In genomic region chrX:38165315-38165714, GRCm38 (mm10) we compare ENCODE assay signal across 47 mouse cellular contexts. TPM values are rescaled to one million over a fixed set of nuclear protein-coding genes. Genes with fewer than 3 reads are reported as not detected.
"Had no signal": no experiment of that assay in that cellular context is flagged by ENCODE, and none has a peak within 500 bp of the region (broad histone marks: within the 10 kb centered on the region; RNA-seq: fewer than 3 reads in every experiment).

No protein-coding gene starts in this region.

- H3K4me2 ChIP-seq: limb, embryonic 12.5 days; limb, embryonic 13.5 days; limb, embryonic 15.5 days; liver, embryonic 11.5 days; liver, embryonic 12.5 days; liver, embryonic 13.5 days; liver, embryonic 15.5 days; lung, embryonic 14.5 days; lung, embryonic 15.5 days; midbrain, embryonic 11.5 days; midbrain, embryonic 12.5 days; midbrain, embryonic 15.5 days; neural tube, embryonic 12.5 days had no signal

- H3K27me3 ChIP-seq: limb, embryonic 12.5 days; limb, embryonic 13.5 days; limb, embryonic 15.5 days; liver, embryonic 12.5 days; liver, embryonic 13.5 days; liver, embryonic 15.5 days; lung, embryonic 15.5 days; midbrain, embryonic 12.5 days; midbrain, embryonic 15.5 days; neural tube, embryonic 12.5 days had no signal

- H3K4me3 ChIP-seq: limb, embryonic 10.5 days; limb, embryonic 12.5 days; limb, embryonic 13.5 days; limb, embryonic 15.5 days; liver, embryonic 12.5 days; liver, embryonic 13.5 days; liver, embryonic 15.5 days; lung, embryonic 15.5 days; megakaryocyte, embryonic 14.5 days; midbrain, embryonic 10.5 days; midbrain, embryonic 12.5 days; midbrain, embryonic 15.5 days; myocyte; neural tube, embryonic 12.5 days had no signal

- H3K4me1 ChIP-seq: limb, embryonic 10.5 days; limb, embryonic 12.5 days; limb, embryonic 13.5 days; limb, embryonic 15.5 days; liver, embryonic 12.5 days; liver, embryonic 13.5 days; liver, embryonic 15.5 days; lung, embryonic 15.5 days; megakaryocyte, embryonic 14.5 days; midbrain, embryonic 10.5 days; midbrain, embryonic 12.5 days; midbrain, embryonic 15.5 days; neural tube, embryonic 12.5 days had no signal

- H3K9me3 ChIP-seq: limb, embryonic 10.5 days; limb, embryonic 12.5 days; limb, embryonic 13.5 days; limb, embryonic 15.5 days; liver, embryonic 12.5 days; liver, embryonic 13.5 days; liver, embryonic 15.5 days; lung, embryonic 15.5 days; megakaryocyte, embryonic 14.5 days; midbrain, embryonic 10.5 days; midbrain, embryonic 12.5 days; midbrain, embryonic 15.5 days; neural tube, embryonic 12.5 days had no signal

- H3K36me3 ChIP-seq: limb, embryonic 10.5 days; limb, embryonic 12.5 days; limb, embryonic 13.5 days; limb, embryonic 15.5 days; liver, embryonic 12.5 days; liver, embryonic 13.5 days; liver, embryonic 15.5 days; lung, embryonic 15.5 days; midbrain, embryonic 10.5 days; midbrain, embryonic 12.5 days; midbrain, embryonic 15.5 days; neural tube, embryonic 12.5 days had no signal

- H3K9ac ChIP-seq: limb, embryonic 12.5 days; limb, embryonic 13.5 days; limb, embryonic 15.5 days; liver, embryonic 12.5 days; liver, embryonic 13.5 days; liver, embryonic 14.5 days; liver, embryonic 15.5 days; liver, postnatal 0 days; lung, embryonic 14.5 days; lung, embryonic 15.5 days; midbrain, embryonic 12.5 days; midbrain, embryonic 15.5 days; neural tube, embryonic 12.5 days had no signal

- ATAC-seq: liver, embryonic 12.5 days; liver, postnatal 0 days; lung, postnatal 0 days; midbrain, embryonic 15.5 days; midbrain, embryonic 16.5 days had no signal

- H3K27ac ChIP-seq: limb, embryonic 10.5 days; limb, embryonic 12.5 days; limb, embryonic 13.5 days; limb, embryonic 15.5 days; liver, embryonic 12.5 days; liver, embryonic 13.5 days; liver, embryonic 14.5 days; liver, embryonic 15.5 days; lung, embryonic 15.5 days; macrophage; midbrain, embryonic 10.5 days; midbrain, embryonic 12.5 days; midbrain, embryonic 15.5 days; neural tube, embryonic 12.5 days had no signal

- DNase-seq: left cerebral cortex, postnatal 4 days; liver; liver, embryonic 13.5 days; liver, postnatal 0 days; lung, adult 18-20 months; lung, adult 2 months; lung, embryonic 14.5 days; lung, postnatal 10 days; lung, postnatal 14 days; lung, postnatal 36 days; lung, postnatal 4 days; midbrain, embryonic 14.5 days had no signal

RNA-seq across cellular contexts. Expression of gene Rhox13, which starts 44.3 kb away (rescaled TPM):
- total RNA-seq: left cerebral cortex, adult 8-10 months; left cerebral cortex, postnatal 10 days; left cerebral cortex, postnatal 14 days; left cerebral cortex, postnatal 25 days; left cerebral cortex, postnatal 36 days; left cerebral cortex, postnatal 4 days; liver, adult 2 months; megakaryocyte progenitor cell, adult 5-6 weeks; megakaryocyte, adult 5-6 weeks; megakaryocyte-erythroid progenitor cell, adult 5-6 weeks; midbrain, postnatal 0 days; monocyte, adult 5-6 weeks had no signal
- polyA plus RNA-seq: limb, embryonic 10.5 days; limb, embryonic 11.5 days; limb, embryonic 12.5 days; limb, embryonic 13.5 days; limb, embryonic 14.5 days; limb, embryonic 15.5 days; liver, adult 2 months; liver, embryonic 11.5 days; liver, embryonic 12.5 days; liver, embryonic 13.5 days; liver, embryonic 14.5 days; liver, embryonic 15.5 days; liver, embryonic 16.5 days; liver, postnatal 0 days; lung, adult 2 months; lung, embryonic 14.5 days; lung, embryonic 15.5 days; lung, embryonic 16.5 days; lung, postnatal 0 days; macrophage; midbrain, embryonic 10.5 days; midbrain, embryonic 11.5 days; midbrain, embryonic 12.5 days; midbrain, embryonic 14.5 days; midbrain, embryonic 15.5 days; midbrain, embryonic 16.5 days; midbrain, postnatal 0 days; myocyte; neural tube, embryonic 11.5 days; neural tube, embryonic 12.5 days had no signal

RNA-seq across cellular contexts. Expression of gene Rhox12, which starts 54.6 kb away (rescaled TPM):
- total RNA-seq: left cerebral cortex, adult 8-10 months; left cerebral cortex, postnatal 10 days; left cerebral cortex, postnatal 14 days; left cerebral cortex, postnatal 25 days; left cerebral cortex, postnatal 36 days; left cerebral cortex, postnatal 4 days; liver, adult 2 months; megakaryocyte progenitor cell, adult 5-6 weeks; megakaryocyte, adult 5-6 weeks; megakaryocyte-erythroid progenitor cell, adult 5-6 weeks; midbrain, postnatal 0 days; monocyte, adult 5-6 weeks had no signal
- polyA plus RNA-seq: limb, embryonic 10.5 days; limb, embryonic 11.5 days; limb, embryonic 12.5 days; limb, embryonic 13.5 days; limb, embryonic 14.5 days; limb, embryonic 15.5 days; liver, adult 2 months; liver, embryonic 11.5 days; liver, embryonic 12.5 days; liver, embryonic 13.5 days; liver, embryonic 14.5 days; liver, embryonic 15.5 days; liver, embryonic 16.5 days; liver, postnatal 0 days; lung, adult 2 months; lung, embryonic 14.5 days; lung, embryonic 15.5 days; lung, embryonic 16.5 days; lung, postnatal 0 days; macrophage; midbrain, embryonic 10.5 days; midbrain, embryonic 11.5 days; midbrain, embryonic 12.5 days; midbrain, embryonic 14.5 days; midbrain, embryonic 15.5 days; midbrain, embryonic 16.5 days; midbrain, postnatal 0 days; myocyte; neural tube, embryonic 11.5 days; neural tube, embryonic 12.5 days had no signal
